Mouse (Mus musculus): ENCODE data around the gene Pex1. TPM values are rescaled to one million over a fixed set of nuclear protein-coding genes. Genes with fewer than 3 reads are reported as not detected.
"Not testable (repeated sequence)": the region's sequence is repeated elsewhere in the genome, so short reads cannot be mapped to it uniquely, and the experiment has no call there.

Pex1 gene
- polyA plus RNA-seq, 1 experiment, result 25.3 TPM

- H3K4me1 ChIP-seq (ENCODE audit: control insufficient read depth, insufficient read depth, low read length), result 0 out of 2 replicates have a peak, but pooled peaks cover 3% of the 10 kb centered on the region
- WGBS, result under 1% methylated on average over 31 of the region's 31 CpGs
- H3K27ac ChIP-seq (ENCODE audit: insufficient read depth, low read length), result peak within 1 kb of the TSS; percentile 72
- H3K27me3 ChIP-seq (ENCODE audit: control insufficient read depth, insufficient read depth, low read length), result no peaks in the 10 kb centered on the region
- peak; percentile 83 to 85 for DNase-seq
- H3K4me3 ChIP-seq (replicated peaks; ENCODE audit: insufficient read depth, low read depth, low read length), result peak within 1 kb of the TSS; percentile 95
- TF ChIP-seq CTCF (IDR thresholded peaks at IDR 0.05; ENCODE audit: borderline replicate concordance, insufficient read depth, low read depth, low read length) (peak; percentile 55), POLR2A (IDR thresholded peaks at IDR 0.05; ENCODE audit: borderline replicate concordance, insufficient read depth, low read length) (peak; percentile 37; the same call in 1 of the 2 replicates)
These were observed 517 bp downstream of the Pex1 start, which contains the start of gene Rbm48 for GRCm38 (mm10) chr5:3596399-3596766. TSS of gene Rbm48 (minus strand) at chr5:3596585.

DNA sequence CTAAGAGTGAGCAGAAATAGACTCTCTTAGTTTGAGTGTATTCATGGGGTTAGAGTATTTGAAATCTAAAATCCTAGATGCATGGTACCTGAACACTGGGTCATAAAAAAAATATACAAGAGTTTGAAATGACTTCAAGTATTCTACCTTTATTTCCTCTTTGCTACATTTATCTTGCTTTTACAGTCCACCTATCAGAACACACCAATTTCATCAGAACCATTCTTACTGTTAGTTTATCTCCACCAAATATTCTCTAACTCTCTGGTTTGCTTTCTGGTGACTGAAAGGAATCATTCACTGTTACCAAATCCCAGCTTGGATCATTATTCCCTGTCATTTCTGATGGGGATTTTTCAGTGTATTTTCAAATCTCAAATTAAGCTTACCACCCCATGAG is 1.3 kb downstream of the Pex1 start:
- no peak for DNase-seq
- H3K4me3 ChIP-seq (replicated peaks; ENCODE audit: insufficient read depth, low read depth, low read length), result peak overlapping the region; percentile 95
- H3K27ac ChIP-seq (ENCODE audit: insufficient read depth, low read length), result no peak overlapping the region
- 0 out of 2 replicates have a peak, but pooled peaks cover 3% of the 10 kb centered on the region for H3K4me1 ChIP-seq (ENCODE audit: control insufficient read depth, insufficient read depth, low read length)
- TF ChIP-seq CTCF (IDR thresholded peaks at IDR 0.05; ENCODE audit: borderline replicate concordance, insufficient read depth, low read depth, low read length) (no peak), POLR2A (IDR thresholded peaks at IDR 0.05; ENCODE audit: borderline replicate concordance, insufficient read depth, low read length) (no peak)
- H3K27me3 ChIP-seq (ENCODE audit: control insufficient read depth, insufficient read depth, low read length), result no peaks in the 10 kb centered on the region

DNA sequence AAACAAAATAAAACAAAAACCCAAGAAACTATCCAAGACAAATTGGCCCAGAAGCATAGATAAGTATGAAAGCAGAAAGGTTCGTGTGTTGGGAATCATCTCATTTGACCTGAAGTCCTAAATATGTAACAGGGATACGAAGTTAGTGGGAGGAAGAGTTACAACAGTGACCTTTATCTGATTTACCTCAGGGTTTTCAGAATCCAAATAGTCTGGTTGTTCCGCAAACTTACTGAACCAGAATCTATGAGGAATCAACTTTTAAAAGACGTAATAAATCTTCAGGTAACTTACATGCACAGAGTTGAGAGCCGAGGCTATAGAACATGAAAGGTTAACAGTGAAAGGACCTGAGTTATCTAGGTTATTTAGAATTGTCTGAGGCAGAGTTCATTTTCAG is 2.9 kb downstream of the Pex1 start:
- no peak for DNase-seq
- TF ChIP-seq CTCF (IDR thresholded peaks at IDR 0.05; ENCODE audit: borderline replicate concordance, insufficient read depth, low read depth, low read length) (no peak), POLR2A (IDR thresholded peaks at IDR 0.05; ENCODE audit: borderline replicate concordance, insufficient read depth, low read length) (no peak)
- Histone ChIP-seq H3K4me1 (ENCODE audit: control insufficient read depth, insufficient read depth, low read length) (0 out of 2 replicates have a peak, but pooled peaks cover 3% of the 10 kb centered on the region), H3K27ac (ENCODE audit: insufficient read depth, low read length) (no peak overlapping the region), H3K4me3 (replicated peaks; ENCODE audit: insufficient read depth, low read depth, low read length) (no peak overlapping the region), H3K27me3 (ENCODE audit: control insufficient read depth, insufficient read depth, low read length) (no peaks in the 10 kb centered on the region)
- WGBS, result 95% methylated on average over 5 of the region's 5 CpGs

DNA sequence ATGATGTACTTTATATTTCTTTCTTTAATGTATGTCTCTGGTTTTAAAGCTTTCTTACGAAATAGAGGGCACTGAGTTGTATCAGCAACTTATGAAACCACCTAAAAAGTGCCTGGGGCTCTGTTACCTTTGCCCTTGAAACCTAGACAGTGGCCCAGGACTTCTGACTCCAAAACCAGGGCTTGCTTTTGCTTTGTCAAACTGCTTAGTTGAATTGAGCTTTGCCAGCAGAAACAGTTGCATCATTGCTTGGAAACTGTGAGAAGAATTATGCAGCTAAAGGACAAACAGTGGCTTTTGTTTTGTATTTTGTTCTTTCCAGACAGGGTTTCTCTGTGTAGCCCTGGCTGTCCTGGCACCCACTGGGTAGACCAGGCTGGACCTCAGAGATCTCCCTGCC is 4.4 kb downstream of the Pex1 start:
- no peak for DNase-seq

GRCm38 (mm10) chr5:3600790-3601189 is 4.9 kb downstream of the Pex1 start:
- H3K4me1 ChIP-seq (ENCODE audit: control insufficient read depth, insufficient read depth, low read length), result no peaks in the 10 kb centered on the region
- no peak for DNase-seq
- no peak overlapping the region for H3K4me3 ChIP-seq (replicated peaks; ENCODE audit: insufficient read depth, low read depth, low read length)
- H3K27ac ChIP-seq (ENCODE audit: insufficient read depth, low read length), result no peak overlapping the region
- TF ChIP-seq CTCF (IDR thresholded peaks at IDR 0.05; ENCODE audit: borderline replicate concordance, insufficient read depth, low read depth, low read length) (no peak), POLR2A (IDR thresholded peaks at IDR 0.05; ENCODE audit: borderline replicate concordance, insufficient read depth, low read length) (no peak)
- H3K27me3 ChIP-seq (ENCODE audit: control insufficient read depth, insufficient read depth, low read length), result no peaks in the 10 kb centered on the region
- 93% methylated on average over 3 of the region's 3 CpGs for WGBS

More for the DNA sequence above, 4.4 kb downstream of the Pex1 start:
- TF ChIP-seq POLR2A (IDR thresholded peaks at IDR 0.05; ENCODE audit: borderline replicate concordance, insufficient read depth, low read length), result no peak
- TF ChIP-seq CTCF (IDR thresholded peaks at IDR 0.05; ENCODE audit: borderline replicate concordance, insufficient read depth, low read depth, low read length), result no peak
- Histone ChIP-seq H3K27me3 (ENCODE audit: control insufficient read depth, insufficient read depth, low read length) (no peaks in the 10 kb centered on the region), H3K4me1 (ENCODE audit: control insufficient read depth, insufficient read depth, low read length) (no peaks in the 10 kb centered on the region), H3K27ac (ENCODE audit: insufficient read depth, low read length) (no peak overlapping the region), H3K4me3 (replicated peaks; ENCODE audit: insufficient read depth, low read depth, low read length) (no peak overlapping the region)
- WGBS, result 77% methylated on average over 1 of the region's 1 CpGs

- Histone ChIP-seq H3K4me3 (replicated peaks; ENCODE audit: insufficient read depth, low read depth, low read length) (no peak overlapping the region), H3K27ac (ENCODE audit: insufficient read depth, low read length) (no peak overlapping the region), H3K4me1 (ENCODE audit: control insufficient read depth, insufficient read depth, low read length) (no peaks in the 10 kb centered on the region), H3K27me3 (ENCODE audit: control insufficient read depth, insufficient read depth, low read length) (no peaks in the 10 kb centered on the region)
- WGBS, result 95% methylated on average over 9 of the region's 9 CpGs
- TF ChIP-seq POLR2A (IDR thresholded peaks at IDR 0.05; ENCODE audit: borderline replicate concordance, insufficient read depth, low read length), result no peak
- DNase-seq, result no peak
These were observed 11.2 kb downstream of the Pex1 start for GRCm38 (mm10) chr5:3607114-3607513.

GRCm38 (mm10) chr5:3609241-3609640 is 13.4 kb downstream of the Pex1 start:
- 91% methylated on average over 7 of the region's 7 CpGs for WGBS
- H3K4me3 ChIP-seq (replicated peaks; ENCODE audit: insufficient read depth, low read depth, low read length), result no peak overlapping the region
- no peaks in the 10 kb centered on the region for H3K4me1 ChIP-seq (ENCODE audit: control insufficient read depth, insufficient read depth, low read length)
- no peak for DNase-seq
- TF ChIP-seq CTCF (IDR thresholded peaks at IDR 0.05; ENCODE audit: borderline replicate concordance, insufficient read depth, low read depth, low read length) (no peak), POLR2A (IDR thresholded peaks at IDR 0.05; ENCODE audit: borderline replicate concordance, insufficient read depth, low read length) (no peak)
- H3K27me3 ChIP-seq (ENCODE audit: control insufficient read depth, insufficient read depth, low read length), result no peaks in the 10 kb centered on the region
- H3K27ac ChIP-seq (ENCODE audit: insufficient read depth, low read length), result no peak overlapping the region

DNA sequence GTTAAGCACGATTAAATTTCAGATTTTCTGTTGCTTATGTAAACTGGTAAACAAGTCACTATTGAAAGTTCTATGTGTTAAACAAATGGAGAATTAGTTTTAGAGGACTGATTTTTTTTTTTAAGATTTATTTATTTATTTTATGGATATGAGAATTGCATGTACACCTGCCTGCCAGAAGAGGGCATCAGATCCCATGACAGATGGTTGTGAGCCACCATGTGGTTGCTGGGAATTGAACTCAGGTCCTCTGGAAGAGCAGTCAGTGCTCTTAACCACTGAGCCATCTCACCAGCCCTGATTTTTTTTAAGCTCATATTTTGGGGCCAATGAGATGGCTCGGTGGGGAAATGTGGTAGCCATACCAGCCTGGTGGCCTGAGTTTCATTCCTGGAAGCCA is 16.0 kb downstream of the Pex1 start:
- not testable (repeated sequence) for H3K27me3 ChIP-seq (ENCODE audit: control insufficient read depth, insufficient read depth, low read length); DNase-seq; H3K4me3 ChIP-seq (replicated peaks; ENCODE audit: insufficient read depth, low read depth, low read length); H3K27ac ChIP-seq (ENCODE audit: insufficient read depth, low read length); H3K4me1 ChIP-seq (ENCODE audit: control insufficient read depth, insufficient read depth, low read length)
- 96% methylated on average over 2 of the region's 2 CpGs for WGBS
